Mouse (Mus musculus) liver, embryonic 11.5 days (tissue): ENCODE measurements around the gene Tuba3a. TPM values are rescaled to one million over a fixed set of nuclear protein-coding genes. Genes with fewer than 3 reads are reported as not detected.
A peak's percentile ranks its signal among the peaks of the same experiment; 100 is the strongest.

ENCODE experiments used
- ATAC-seq: fragments of 200-750 bp; cut with Nextera tagmentation; replicated peaks from 2 replicates; pipeline ENCODE4 v1.8.0; 2017; ENCODE audit warnings: moderate number of reproducible peaks, mild to moderate bottlenecking, moderate TSS enrichment, moderate library complexity; ENCODE audit not compliant: low FRiP score
- DNase-seq: peaks from one replicate; pipeline ENCODE4 v3.0.0-alpha.2; 2017; ENCODE audit warnings: low spot score
- H3K27ac ChIP-seq: fragments of 300-500 bp; sonication (generic); 2 replicates; pipeline ENCODE4 v1.5.1; 2014; ENCODE audit warnings: mild to moderate bottlenecking, low read depth, low read length, control low read depth
- H3K27me3 ChIP-seq: fragments of 300-500 bp; sonication (generic); replicated peaks from 2 replicates; pipeline ENCODE4 v1.6.1; 2014; ENCODE audit warnings: low read length, mixed read lengths; ENCODE audit not compliant: control insufficient read depth, insufficient read depth
- H3K36me3 ChIP-seq: fragments of 300-500 bp; sonication (generic); 2 replicates; pipeline ENCODE4 v1.6.1; 2014; ENCODE audit warnings: mild to moderate bottlenecking, low read length, moderate library complexity, mixed read lengths; ENCODE audit not compliant: control insufficient read depth, insufficient read depth
- H3K4me1 ChIP-seq: fragments of 300-500 bp; sonication (generic); replicated peaks from 2 replicates; pipeline ENCODE4 v1.6.1; 2014; ENCODE audit warnings: low read length, mixed read lengths; ENCODE audit not compliant: control insufficient read depth, insufficient read depth
- H3K4me2 ChIP-seq: fragments of 300-500 bp; sonication (generic); 2 replicates; pipeline ENCODE4 v1.6.1; 2014; ENCODE audit warnings: mild to moderate bottlenecking, control low read depth, moderate library complexity
- H3K4me3 ChIP-seq: fragments of 300-500 bp; sonication (generic); 2 replicates; pipeline ENCODE4 v1.5.1; 2014; ENCODE audit warnings: low read depth, low read length, control low read depth
- H3K9ac ChIP-seq: fragments of 300-500 bp; sonication (generic); 2 replicates; pipeline ENCODE4 v1.6.1; 2014; ENCODE audit warnings: low read depth, low read length, control low read depth
- H3K9me3 ChIP-seq: fragments of 300-500 bp; sonication (generic); 2 replicates; pipeline ENCODE4 v1.6.1; 2016; ENCODE audit warnings: low read length, inconsistent platforms, mixed read lengths; ENCODE audit not compliant: control insufficient read depth
- WGBS: fragments of 180-500 bp; shearing (Covaris S2); extraction: QIAGEN DNeasy Blood & Tissue Kit; methylation state at CpG from one replicate; pipeline ENCODE4 v1.1.7; 2014; 5-methylcytosine and 5-hydroxymethylcytosine counted together
- polyA plus RNA-seq: library from polyadenylated mRNA; unstranded; fragments of >200 nt; fragmentation: Nextera tagmentation; extraction: Ambion mirVana; gene quantifications from 2 replicates; pipeline ENCODE4 v1.2.1, GENCODE M21; 2014

The Tuba3a gene
- polyA plus RNA-seq, 1 experiment from 2014 or later, result not detected

DNA sequence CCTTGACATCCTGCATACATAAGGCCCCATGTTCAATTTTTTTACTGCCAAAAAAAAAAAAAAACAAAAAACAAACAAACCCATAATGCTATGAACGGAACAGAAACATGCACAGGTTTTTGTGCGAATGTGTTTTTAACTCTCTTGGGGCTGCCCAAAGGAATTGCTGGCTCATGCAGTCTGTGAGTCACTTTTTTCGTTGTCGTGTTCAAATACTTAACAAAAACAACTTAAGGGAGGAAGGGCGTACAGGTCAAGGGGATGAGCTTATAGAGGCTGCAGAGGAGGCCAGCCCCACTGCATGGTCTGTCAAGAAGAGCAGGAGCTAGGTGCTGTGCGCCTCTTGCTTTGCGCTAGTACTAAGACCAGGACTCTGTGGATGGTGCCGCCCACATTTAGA, 33.1 kb downstream of the Tuba3a start:
- no peaks in the 10 kb centered on the region for H3K4me1 ChIP-seq
- no peaks in the 10 kb centered on the region for H3K9me3 ChIP-seq
- DNase-seq (no peak), ATAC-seq (no peak)
- no peak overlapping the region for H3K27ac ChIP-seq
- no peaks in the 10 kb centered on the region for H3K27me3 ChIP-seq
- no peak overlapping the region for H3K4me2 ChIP-seq
- H3K36me3 ChIP-seq, result no peaks in the 10 kb centered on the region
- no peak overlapping the region for H3K4me3 ChIP-seq
- H3K9ac ChIP-seq, result no peak overlapping the region
- WGBS, result 89% methylated on average over 8 of the region's 8 CpGs

DNA sequence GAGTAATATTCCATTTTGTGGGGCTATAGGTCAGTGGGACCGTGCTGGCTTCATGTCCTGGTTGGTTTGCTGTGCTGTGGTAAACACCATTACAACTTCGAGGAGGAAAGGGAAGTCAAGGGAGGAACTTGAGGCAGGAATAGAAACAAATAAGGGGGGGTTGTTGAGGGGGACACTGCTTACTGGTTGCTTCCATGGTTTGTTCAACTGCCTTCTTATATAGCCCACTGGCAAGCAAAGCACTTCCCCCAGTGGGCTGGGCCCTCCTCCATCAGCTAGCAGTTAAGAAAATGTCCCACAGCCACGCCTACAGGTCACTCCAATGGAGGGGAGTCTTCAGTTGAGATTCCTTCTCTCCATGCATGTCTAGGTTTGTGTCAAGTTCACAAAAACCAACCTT, 33.6 kb downstream of the Tuba3a start:
- no peaks in the 10 kb centered on the region for H3K36me3 ChIP-seq
- no peaks in the 10 kb centered on the region for H3K9me3 ChIP-seq
- no peak overlapping the region for H3K27ac ChIP-seq
- no peak overlapping the region for H3K9ac ChIP-seq
- ATAC-seq (no peak), DNase-seq (no peak)
- no peak overlapping the region for H3K4me2 ChIP-seq
- H3K27me3 ChIP-seq, result no peaks in the 10 kb centered on the region
- no peaks in the 10 kb centered on the region for H3K4me1 ChIP-seq
- 55% methylated on average over 3 of the region's 3 CpGs for WGBS
- H3K4me3 ChIP-seq, result no peak overlapping the region

DNA sequence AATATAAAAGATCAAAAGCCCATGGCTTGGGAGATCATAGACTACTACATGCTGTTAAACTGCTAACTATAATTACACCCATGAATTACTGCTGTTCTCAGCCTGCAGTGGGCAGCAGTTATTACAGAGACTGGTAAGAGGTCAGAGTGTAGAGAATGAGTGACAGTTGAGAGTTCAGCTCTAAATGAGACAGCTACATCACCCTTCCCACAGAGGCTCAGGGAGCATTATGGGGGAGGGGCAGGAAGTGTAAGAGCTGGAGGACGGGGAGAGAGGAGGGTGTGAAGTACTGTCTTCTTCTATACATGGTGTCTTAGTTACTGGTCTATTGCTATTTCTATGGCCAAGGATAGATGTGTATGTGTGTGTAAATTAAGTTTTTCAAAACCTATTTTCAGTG, 41.3 kb downstream of the Tuba3a start:
- ATAC-seq (peak; percentile 23; the same call in 1 of the 2 replicates), DNase-seq (no peak)
- H3K9me3 ChIP-seq, result no peaks in the 10 kb centered on the region
- H3K27me3 ChIP-seq, result no peaks in the 10 kb centered on the region
- no peak overlapping the region for H3K4me3 ChIP-seq
- no peaks in the 10 kb centered on the region for H3K4me1 ChIP-seq
- H3K4me2 ChIP-seq, result no peak overlapping the region
- no peak overlapping the region for H3K27ac ChIP-seq
- H3K9ac ChIP-seq, result no peak overlapping the region
- no peaks in the 10 kb centered on the region for H3K36me3 ChIP-seq
- WGBS, result 27% methylated on average over 1 of the region's 1 CpGs

GRCm38 (mm10) chr6:125241566-125241965, 44.3 kb downstream of the Tuba3a start:
- no peaks in the 10 kb centered on the region for H3K27me3 ChIP-seq
- no peaks in the 10 kb centered on the region for H3K4me1 ChIP-seq
- no peak overlapping the region for H3K27ac ChIP-seq
- no peaks in the 10 kb centered on the region for H3K9me3 ChIP-seq
- H3K36me3 ChIP-seq, result no peaks in the 10 kb centered on the region
- DNase-seq (no peak), ATAC-seq (no peak)
- H3K4me3 ChIP-seq, result no peak overlapping the region
- no peak overlapping the region for H3K9ac ChIP-seq
- 55% methylated on average over 8 of the region's 8 CpGs for WGBS
- no peak overlapping the region for H3K4me2 ChIP-seq

DNA sequence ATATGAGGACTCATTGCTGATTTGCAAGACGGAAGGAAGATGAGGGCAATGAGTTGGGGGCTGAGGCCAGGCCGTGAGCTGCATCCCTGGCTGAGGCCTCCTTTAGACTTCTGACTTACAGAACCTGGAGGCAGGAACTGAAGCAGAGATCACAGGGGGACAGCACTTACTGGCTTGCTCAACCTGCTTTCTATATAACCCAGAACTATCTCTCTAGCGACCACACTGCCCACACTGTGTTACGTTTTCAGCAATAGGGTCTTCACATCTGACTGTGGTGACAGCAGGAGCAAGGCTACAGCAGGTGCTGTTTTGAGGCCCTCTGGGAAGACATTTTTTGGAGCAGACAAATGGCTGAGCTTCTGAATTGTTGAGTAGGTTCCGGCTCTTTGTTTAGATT, 45.2 kb downstream of the Tuba3a start:
- Histone ChIP-seq H3K27me3 (no peaks in the 10 kb centered on the region), H3K36me3 (no peaks in the 10 kb centered on the region), H3K4me1 (no peaks in the 10 kb centered on the region), H3K4me2 (no peak overlapping the region), H3K9me3 (no peaks in the 10 kb centered on the region), H3K27ac (no peak overlapping the region), H3K4me3 (no peak overlapping the region), H3K9ac (no peak overlapping the region)
- DNase-seq (no peak), ATAC-seq (no peak)
- 86% methylated on average over 5 of the region's 5 CpGs for WGBS

DNA sequence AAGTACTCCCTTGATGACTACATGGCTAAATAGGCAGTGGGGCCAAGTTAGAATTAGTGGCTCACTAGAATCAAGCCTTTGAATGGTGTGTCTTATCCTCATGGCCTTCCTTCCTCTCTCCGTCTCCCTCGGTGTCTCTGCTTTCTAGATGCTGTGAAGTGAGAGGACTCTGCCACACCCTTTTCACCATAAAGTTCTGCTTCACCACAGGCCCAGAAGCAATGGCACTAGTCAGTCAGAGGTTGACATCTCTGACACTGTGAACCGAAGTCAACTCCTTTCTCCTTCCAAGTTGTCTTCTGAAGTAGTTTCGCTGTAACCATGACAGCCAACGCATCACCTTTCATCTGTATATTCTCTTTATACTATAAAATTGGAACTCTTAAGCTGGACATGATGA, 46.3 kb downstream of the Tuba3a start:
- ATAC-seq (no peak), DNase-seq (no peak)
- no peak overlapping the region for H3K4me2 ChIP-seq
- no peaks in the 10 kb centered on the region for H3K27me3 ChIP-seq
- no peak overlapping the region for H3K27ac ChIP-seq
- H3K4me1 ChIP-seq, result no peaks in the 10 kb centered on the region
- WGBS, result 85% methylated on average over 5 of the region's 5 CpGs
- no peaks in the 10 kb centered on the region for H3K9me3 ChIP-seq
- no peaks in the 10 kb centered on the region for H3K36me3 ChIP-seq
- no peak overlapping the region for H3K4me3 ChIP-seq
- H3K9ac ChIP-seq, result no peak overlapping the region

DNA sequence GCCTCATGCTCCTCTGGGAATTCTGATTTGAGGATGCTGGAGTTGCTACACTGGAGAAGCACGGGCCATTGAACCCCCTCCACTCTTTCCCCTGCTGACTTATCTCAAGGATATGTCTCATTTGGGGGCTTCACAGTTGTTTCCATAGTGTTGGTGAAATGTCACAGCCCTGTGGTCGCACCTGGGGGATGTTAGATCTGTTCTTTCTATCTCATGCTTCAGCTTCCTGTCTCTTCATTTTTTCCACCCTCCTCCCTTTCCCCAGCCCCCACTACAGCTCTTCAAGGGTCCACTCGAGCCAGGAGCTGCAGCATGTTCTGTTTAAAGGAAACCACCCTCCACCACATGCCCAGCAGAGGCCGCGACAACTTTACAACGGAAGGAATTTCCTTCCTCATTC, 47.4 kb downstream of the Tuba3a start:
- ATAC-seq, result no peak
- H3K4me1 ChIP-seq, result no peaks in the 10 kb centered on the region; the same call in none of the 2 replicates
- H3K9me3 ChIP-seq, result no peaks in the 10 kb centered on the region
- no peaks in the 10 kb centered on the region for H3K36me3 ChIP-seq
- 43% methylated on average over 6 of the region's 6 CpGs for WGBS
- no peaks in the 10 kb centered on the region for H3K27me3 ChIP-seq
- H3K9ac ChIP-seq, result no peak overlapping the region
- H3K4me3 ChIP-seq, result no peak overlapping the region
- H3K27ac ChIP-seq, result no peak overlapping the region
- DNase-seq, result no peak
- no peak overlapping the region for H3K4me2 ChIP-seq

DNA sequence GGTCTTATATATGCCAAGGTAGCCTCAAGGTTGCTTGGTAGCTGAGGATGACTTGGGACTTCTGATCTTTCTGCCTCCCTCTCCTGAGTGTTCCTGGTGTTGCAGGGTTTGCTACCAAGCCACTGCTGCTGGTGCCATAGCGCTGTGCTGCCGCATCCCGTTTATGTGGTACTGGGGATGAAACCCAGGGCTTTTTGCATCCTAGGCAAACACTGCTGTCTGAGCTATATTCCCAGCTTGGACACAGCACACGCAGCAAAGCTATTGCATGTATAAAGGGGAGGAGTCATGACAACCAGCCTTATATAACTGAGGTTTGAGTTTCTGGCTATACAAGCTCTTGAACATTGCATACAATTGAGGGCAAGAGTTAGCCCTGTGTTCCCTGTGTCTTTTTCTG, 48.4 kb downstream of the Tuba3a start:
- Histone ChIP-seq H3K9me3 (no peaks in the 10 kb centered on the region), H3K36me3 (no peaks in the 10 kb centered on the region), H3K27ac (no peak overlapping the region), H3K9ac (no peak overlapping the region), H3K4me2 (no peak overlapping the region), H3K4me3 (no peak overlapping the region), H3K4me1 (peaks cover 9% of the 10 kb centered on the region), H3K27me3 (no peaks in the 10 kb centered on the region)
- no peak for DNase-seq
- ATAC-seq, result no peak
- WGBS, result 86% methylated on average over 4 of the region's 4 CpGs

DNA sequence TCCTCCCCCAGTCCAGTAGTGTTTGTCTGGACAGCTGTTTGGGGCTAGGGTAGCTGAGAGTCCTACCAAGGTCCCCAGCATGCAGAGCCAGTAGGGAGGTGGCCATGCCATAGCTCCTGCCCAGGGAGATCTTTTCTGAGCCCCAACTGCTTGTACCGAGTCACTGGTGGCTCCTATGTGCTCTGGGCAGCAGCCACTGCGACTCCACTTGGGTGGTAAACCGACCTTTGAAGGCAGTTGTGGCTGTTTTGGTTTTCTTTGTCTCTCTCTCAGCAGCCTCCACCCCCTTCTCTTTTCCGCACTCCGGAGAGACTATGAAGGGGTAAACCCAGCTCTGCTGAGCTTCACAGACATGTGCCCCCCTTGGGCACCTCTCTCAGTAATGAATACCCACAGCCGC, 49.1 kb downstream of the Tuba3a start, which contains the start of gene Cd27:
Gene Cd27, minus strand, starts transcription at position 229 of the 400 bp plus-strand sequence.
- DNase-seq (no peak), ATAC-seq (no peak)
- Histone ChIP-seq H3K4me3 (no peak within 1 kb of the TSS), H3K27ac (no peak within 1 kb of the TSS), H3K4me2 (no peak within 1 kb of the TSS), H3K27me3 (no peaks in the 10 kb centered on the region), H3K36me3 (no peaks in the 10 kb centered on the region), H3K4me1 (peaks cover 15% of the 10 kb centered on the region), H3K9me3 (no peaks in the 10 kb centered on the region), H3K9ac (no peak within 1 kb of the TSS)
- 65% methylated on average over 6 of the region's 6 CpGs for WGBS
